Mouse (Mus musculus) cerebellum, adult 8-10 months (tissue): ENCODE results near the gene Tmem212.

Source experiments
- DNase-seq: peaks from one replicate; pipeline ENCODE4 v3.0.0; 2022

Tmem212 gene

DNA sequence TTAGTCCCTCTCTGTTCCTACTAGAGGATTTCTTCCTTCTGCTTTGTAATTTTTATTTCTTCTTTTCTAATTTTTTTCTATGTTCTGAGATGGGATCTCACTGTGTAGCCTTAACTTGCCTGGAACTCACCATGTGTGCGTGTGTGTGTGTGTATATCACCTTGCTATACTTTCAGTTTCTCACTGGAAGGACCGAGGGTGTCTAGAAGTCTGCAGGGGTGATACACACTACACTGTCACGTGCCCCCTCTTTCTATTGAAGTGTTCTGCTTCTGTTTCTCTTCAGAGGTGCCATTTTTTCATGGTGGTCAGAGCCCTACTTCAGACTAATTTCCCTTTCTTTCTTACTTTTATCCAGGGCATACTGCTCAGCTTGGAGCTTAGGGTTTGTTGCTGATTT is 56.4 kb downstream of the Tmem212 start:
- DNase-seq: no peak

DNA sequence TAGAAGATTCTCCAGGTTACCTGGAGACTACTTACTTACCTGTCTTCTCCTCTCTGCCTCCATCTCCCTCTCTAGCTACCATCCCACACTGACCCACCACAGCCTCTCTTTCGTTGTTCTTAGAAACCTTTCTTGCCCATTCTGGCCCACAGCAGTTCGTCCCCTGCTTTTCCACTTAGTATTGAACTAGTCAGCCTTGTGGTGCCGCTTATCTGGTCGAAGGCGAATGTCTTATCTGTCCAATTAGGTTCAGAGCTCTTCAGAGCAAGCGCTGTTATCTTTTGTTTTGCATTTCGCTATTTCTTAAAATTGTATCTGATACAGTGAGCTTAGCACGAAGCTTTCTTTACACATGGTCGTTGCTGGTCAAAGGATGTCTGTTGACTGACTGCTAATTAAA is 56.9 kb downstream of the Tmem212 start:
- no peak for DNase-seq

DNA sequence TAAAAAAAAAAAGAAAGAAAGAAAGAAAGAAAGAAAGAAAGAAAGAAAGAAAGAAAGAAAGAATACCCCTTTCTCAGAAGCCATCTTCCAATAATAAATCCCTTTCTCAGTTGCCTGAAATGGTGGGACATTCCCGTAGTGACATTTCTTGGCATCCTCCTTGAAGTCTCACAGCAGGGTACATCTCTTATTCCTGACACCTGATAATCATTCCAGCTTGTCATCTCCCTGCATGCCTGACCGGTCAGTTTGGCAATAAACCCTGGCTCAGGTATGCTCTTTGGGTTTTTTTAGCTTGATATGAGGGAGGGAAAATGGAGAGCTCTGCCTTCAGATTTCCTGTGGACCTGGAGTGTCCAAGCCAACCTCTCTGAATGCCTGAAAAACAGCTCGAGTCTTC is 59.9 kb downstream of the Tmem212 start:
- no peak for DNase-seq

DNA sequence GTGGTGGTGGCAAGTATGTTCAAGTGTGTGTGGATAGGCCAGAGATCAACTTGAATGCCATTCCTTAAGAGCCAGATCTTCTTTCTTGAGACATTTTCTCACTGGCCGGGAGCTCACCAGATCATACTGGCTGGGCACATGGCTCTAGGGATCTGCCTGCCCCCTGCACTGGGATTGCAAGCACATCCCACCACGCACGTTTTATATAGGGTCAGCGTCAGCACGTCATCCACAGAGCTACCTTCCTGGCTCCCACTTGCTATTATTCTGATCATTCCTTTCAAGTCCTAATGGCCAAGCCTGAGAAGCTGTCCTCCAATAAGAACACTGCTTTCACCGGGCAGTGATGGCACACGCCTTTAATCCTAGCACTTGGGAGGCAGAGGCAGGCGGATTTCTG is 60.4 kb downstream of the Tmem212 start:
- no peak for DNase-seq

DNA sequence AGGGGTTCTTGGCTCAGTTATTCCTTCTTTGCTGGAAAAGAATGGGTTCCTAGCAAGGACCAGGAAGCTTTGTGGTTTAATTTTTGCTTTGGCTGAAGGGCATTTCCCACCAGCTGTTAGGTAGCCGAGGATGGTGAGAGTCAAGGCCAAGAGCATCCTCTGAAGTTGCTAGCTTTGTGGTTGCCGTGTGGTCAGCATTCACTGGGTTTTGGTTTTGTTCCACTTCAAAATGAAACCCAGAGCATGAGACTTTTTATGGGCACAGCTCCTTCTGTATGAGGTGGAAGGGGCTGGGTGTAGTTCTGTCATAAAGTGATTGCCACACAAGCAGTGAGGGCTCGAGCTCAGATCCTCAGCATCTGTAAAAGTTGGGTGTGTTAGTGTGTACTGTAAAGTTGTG is 67.4 kb downstream of the Tmem212 start:
- DNase-seq: no peak

DNA sequence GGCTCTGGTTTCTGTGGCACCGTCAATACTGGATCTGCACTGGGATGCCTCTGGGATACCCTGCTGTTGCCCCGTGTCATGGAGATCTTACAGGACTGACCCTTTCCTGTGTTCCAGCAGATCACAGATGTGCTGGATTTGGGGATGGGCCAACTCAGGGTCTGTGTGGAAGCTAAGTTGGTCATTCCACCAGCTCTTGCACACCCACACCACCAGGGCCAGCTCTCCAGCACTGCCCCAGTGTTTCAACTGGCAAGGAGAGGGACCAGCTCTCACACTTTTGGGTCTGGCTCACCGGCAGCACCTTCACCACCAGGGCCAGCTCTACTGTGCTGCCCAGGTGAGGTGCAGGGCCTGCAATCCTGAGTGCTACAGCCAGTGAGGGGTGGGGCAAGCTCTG is 68.9 kb downstream of the Tmem212 start:
- DNase-seq: no peak

DNA sequence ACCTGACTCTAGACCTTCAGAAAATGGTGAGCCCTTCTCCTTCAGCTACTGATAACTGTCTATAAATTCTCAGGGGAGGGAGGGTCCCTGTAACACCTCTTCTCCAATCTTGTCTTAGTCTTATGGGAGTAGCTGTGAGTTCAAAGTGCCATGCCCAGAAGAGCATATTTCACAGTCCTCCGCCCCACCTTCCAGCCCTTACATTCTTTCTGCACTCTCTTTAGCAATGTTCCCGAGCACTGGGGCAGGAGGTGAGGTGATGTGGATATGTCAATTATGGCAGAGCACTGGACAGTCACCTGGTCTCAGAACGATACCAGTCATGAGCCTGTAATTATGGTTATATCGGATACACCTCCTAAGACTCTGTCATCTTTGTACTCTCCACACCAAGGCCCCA is 70.2 kb downstream of the Tmem212 start:
- no peak for DNase-seq
